1 mouse cellular context compared by ENCODE assay signal in genomic region chr17:15546440-15546839, GRCm38 (mm10).
TF ChIP-seq lines count a peak whose summit lies in the region.

No protein-coding gene starts in this region.

TF ChIP-seq in CH12.LX, 34 proteins besides CTCF, POLR2A, EP300 and RAD21 (continued from another document):
- TF ChIP-seq USF2 (conservative IDR thresholded peaks at IDR 0.05; ENCODE audit: low read depth, low read length) (no peak), USF1 (IDR thresholded peaks at IDR 0.05; ENCODE audit: low read depth, low read length) (no peak), MAX (IDR thresholded peaks at IDR 0.05; ENCODE audit: low read length) (peak; percentile 69; the same call in 1 of the 2 replicates), MAZ (IDR thresholded peaks at IDR 0.05; ENCODE audit: low read depth, low read length) (no peak), MAFK (IDR thresholded peaks at IDR 0.05; ENCODE audit: insufficient replicate concordance, low read length) (peak; percentile 42; the same call in 1 of the 2 replicates), NELFE (IDR thresholded peaks at IDR 0.05; ENCODE audit: low read depth, low read length) (no peak), ELF1 (IDR thresholded peaks at IDR 0.05; ENCODE audit: low read depth, low read length) (peak; percentile 20; the same call in 1 of the 2 replicates), ZMIZ1 (IDR thresholded peaks at IDR 0.05; ENCODE audit: low read depth, low read length) (no peak), SIN3A (IDR thresholded peaks at IDR 0.05; ENCODE audit: low read length) (no peak)
